Mouse (Mus musculus) lung, postnatal 14 days (tissue): ENCODE measurements around the gene Gm8871.
"Not testable (repeated sequence)": the region's sequence is repeated elsewhere in the genome, so short reads cannot be mapped to it uniquely, and the experiment has no call there.

Experiments used
- DNase-seq: peaks from one replicate; pipeline ENCODE4 v3.0.0; 2021

Gene Gm8871

DNA sequence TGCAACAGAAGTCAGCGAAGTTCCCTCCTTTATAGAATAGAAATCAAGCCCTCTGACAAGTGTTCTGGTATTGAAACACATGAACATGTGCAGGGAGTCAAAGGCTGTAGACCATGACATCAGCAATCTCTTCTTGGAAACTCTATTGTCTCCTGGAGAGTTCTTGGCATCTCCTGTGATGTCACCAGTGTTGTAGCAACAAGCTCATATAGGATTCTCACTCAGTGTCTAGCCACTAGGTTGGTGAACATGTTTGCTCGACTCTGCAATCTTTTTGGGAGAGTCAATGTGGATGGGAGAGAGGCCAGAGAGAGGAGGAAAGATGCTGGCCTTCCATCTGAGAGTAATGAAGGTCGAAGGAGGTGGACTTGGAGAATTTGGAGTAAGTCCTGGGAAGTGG is at the start of gene Gm8871, which contains the start of gene Gm8857:
TSS of gene Gm8871 (plus strand) at position 301 of the 400 bp plus-strand sequence.
TSS of gene Gm8857 (plus strand) at position 303 of the 400 bp plus-strand sequence.
- DNase-seq, result not testable (repeated sequence)

GRCm38 (mm10) chr5:10953512-10953911 is 5.9 kb downstream of the Gm8871 start:
- DNase-seq, result not testable (repeated sequence)

DNA sequence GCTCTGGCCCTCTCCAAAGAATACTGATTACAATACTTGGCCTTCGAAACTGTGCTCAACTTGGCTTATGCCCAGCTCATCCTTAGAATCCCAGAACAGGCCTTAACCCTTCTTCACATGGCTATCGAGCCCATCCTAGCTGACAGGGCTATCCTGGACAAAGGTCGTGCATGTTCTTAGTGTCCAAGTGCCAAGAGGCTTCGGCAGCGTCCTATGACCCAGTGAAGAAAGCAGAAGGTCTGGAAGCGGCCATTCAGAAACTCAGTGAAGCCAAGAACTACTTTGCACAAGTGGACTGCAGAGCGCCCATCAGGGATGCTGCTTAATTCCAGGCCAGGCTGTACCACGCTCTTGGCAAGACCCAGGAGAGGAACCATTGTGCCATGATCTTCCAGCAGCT is 10.5 kb downstream of the Gm8871 start:
- DNase-seq, result not testable (repeated sequence)
